In genomic region chr9:106193930-106194807, GRCm38 (mm10) we compare ENCODE assay signal across 12 mouse cellular contexts. TPM values are rescaled to one million over a fixed set of nuclear protein-coding genes. Genes with fewer than 3 reads are reported as not detected.
DNase-seq lines count a peak whose midpoint lies in the region.
"Had no signal": no experiment of that assay in that cellular context is flagged by ENCODE, and none has a peak within 500 bp of the region (broad histone marks: within the 10 kb centered on the region; RNA-seq: fewer than 3 reads in every experiment).

No protein-coding gene starts in this region.

- peak; percentile 75 for DNase-seq in cerebellum, adult 11-12 months
- DNase-seq in cerebellum, postnatal 4 days (ENCODE audit: low spot score in 2 of 2), result no peak
- DNase-seq in left cerebral cortex, postnatal 4 days, result peak; percentile 38
- no peak for DNase-seq in left cerebral cortex, adult 11 months (ENCODE audit: low spot score)
- DNase-seq in brain, adult 2 months (ENCODE audit: low read depth, low spot score), result peak; percentile 74
- DNase-seq in induced T-regulatory cell, adult 2 months (ENCODE audit: low read depth), result peak; percentile 16
- DNase-seq in lung, postnatal 14 days, result no peak
- no peak for DNase-seq in urinary bladder, postnatal 25 days (ENCODE audit: low spot score)
- DNase-seq: heart, postnatal 14 days; kidney, postnatal 36 days; lung, postnatal 10 days; thymus, postnatal 14 days had no signal

- intact Hi-C loops in left cerebral cortex, postnatal 4 days (cut with DNase I), result no loop called here

RNA-seq across cellular contexts. Expression of gene Ppm1m, which starts 5.4 kb away (rescaled TPM):
- 10 to 100 TPM; 16.1 to 18.7 TPM for total RNA-seq in left cerebral cortex, postnatal 4 days (2021)

RNA-seq across cellular contexts. Expression of gene Twf2, which starts 8.7 kb away (rescaled TPM):
- total RNA-seq in left cerebral cortex, postnatal 4 days (2021), result 10 to 100 TPM; 34.4 to 38.2 TPM

RNA-seq across cellular contexts. Expression of gene Wdr82, which starts 23.4 kb away (rescaled TPM):
- total RNA-seq in left cerebral cortex, postnatal 4 days (2021), result 100 to 1,000 TPM; 168 to 170 TPM

RNA-seq across cellular contexts. Expression of gene Tlr9, which starts 28.2 kb away (rescaled TPM):
- total RNA-seq in left cerebral cortex, postnatal 4 days (2021), result under 1 TPM; 0.46 to 0.48 TPM

RNA-seq across cellular contexts. Expression of gene Glyctk, which starts 36.2 kb away (rescaled TPM):
- total RNA-seq in left cerebral cortex, postnatal 4 days (2021), result 1 to 10 TPM; 2.7 to 3.5 TPM

Comparison
In these comparisons a context has a peak if more than half of its experiments do, and no peak if none do; other contexts are left out.
1. DNase-seq: peak in cerebellum, adult 11-12 months (single experiment), left cerebral cortex, postnatal 4 days (single experiment), brain, adult 2 months (single experiment) and induced T-regulatory cell, adult 2 months (single experiment); none in cerebellum, postnatal 4 days (0 of 2), left cerebral cortex, adult 11 months (single experiment), lung, postnatal 14 days (single experiment) and urinary bladder, postnatal 25 days (single experiment).